Mouse (Mus musculus) CD4-positive helper T cell, adult 2 months (primary cell): ENCODE measurements around the gene Adgra1.

Experiments
- DNase-seq: peaks from one replicate; pipeline ENCODE4 v3.0.0-alpha.2; 2012; ENCODE audit warnings: low read depth, missing footprints, low spot score

Adgra1 gene

GRCm38 (mm10) chr7:139834036-139834435 lies at the start of gene Adgra1:
Adgra1 (plus strand) TSS chr7:139834174.
- DNase-seq, result no peak

- no peak for DNase-seq
Measured at GRCm38 (mm10) chr7:139787382-139787781, 46.6 kb upstream of the Adgra1 start.

GRCm38 (mm10) chr7:139788927-139789326 lies 45.0 kb upstream of the Adgra1 start:
- no peak for DNase-seq

GRCm38 (mm10) chr7:139789718-139790117 lies 44.3 kb upstream of the Adgra1 start:
- no peak for DNase-seq

GRCm38 (mm10) chr7:139791601-139792000 lies 42.4 kb upstream of the Adgra1 start:
- no peak for DNase-seq

- DNase-seq, result no peak
Measured at GRCm38 (mm10) chr7:139795004-139795605, 38.9 kb upstream of the Adgra1 start.

GRCm38 (mm10) chr7:139797186-139798109 lies 36.5 kb upstream of the Adgra1 start:
- no peak for DNase-seq

- DNase-seq, result no peak
Measured at GRCm38 (mm10) chr7:139806175-139806601, 27.8 kb upstream of the Adgra1 start.

- DNase-seq, result no peak
Measured at GRCm38 (mm10) chr7:139810036-139810435, 23.9 kb upstream of the Adgra1 start.

GRCm38 (mm10) chr7:139811706-139812105 lies 22.3 kb upstream of the Adgra1 start:
- no peak for DNase-seq

GRCm38 (mm10) chr7:139813577-139814207 lies 20.3 kb upstream of the Adgra1 start:
- no peak for DNase-seq

GRCm38 (mm10) chr7:139822301-139823010 lies 11.5 kb upstream of the Adgra1 start:
- no peak for DNase-seq

GRCm38 (mm10) chr7:139827687-139828086 lies 6.3 kb upstream of the Adgra1 start:
- no peak for DNase-seq

GRCm38 (mm10) chr7:139833532-139833931 lies 442 bp upstream of the Adgra1 start:
- DNase-seq, result no peak

GRCm38 (mm10) chr7:139835140-139836131 lies 1.5 kb downstream of the Adgra1 start:
- DNase-seq, result no peak

GRCm38 (mm10) chr7:139840443-139841168 lies 6.6 kb downstream of the Adgra1 start:
- no peak for DNase-seq

GRCm38 (mm10) chr7:139842397-139842796 lies 8.4 kb downstream of the Adgra1 start:
- DNase-seq, result no peak

GRCm38 (mm10) chr7:139843140-139843539 lies 9.2 kb downstream of the Adgra1 start:
- no peak for DNase-seq

- DNase-seq, result no peak
Measured at GRCm38 (mm10) chr7:139843776-139844175, 9.8 kb downstream of the Adgra1 start.

GRCm38 (mm10) chr7:139845101-139845500 lies 11.1 kb downstream of the Adgra1 start:
- no peak for DNase-seq
